Mouse (Mus musculus): ENCODE measurements around the gene Ptms.

DNA sequence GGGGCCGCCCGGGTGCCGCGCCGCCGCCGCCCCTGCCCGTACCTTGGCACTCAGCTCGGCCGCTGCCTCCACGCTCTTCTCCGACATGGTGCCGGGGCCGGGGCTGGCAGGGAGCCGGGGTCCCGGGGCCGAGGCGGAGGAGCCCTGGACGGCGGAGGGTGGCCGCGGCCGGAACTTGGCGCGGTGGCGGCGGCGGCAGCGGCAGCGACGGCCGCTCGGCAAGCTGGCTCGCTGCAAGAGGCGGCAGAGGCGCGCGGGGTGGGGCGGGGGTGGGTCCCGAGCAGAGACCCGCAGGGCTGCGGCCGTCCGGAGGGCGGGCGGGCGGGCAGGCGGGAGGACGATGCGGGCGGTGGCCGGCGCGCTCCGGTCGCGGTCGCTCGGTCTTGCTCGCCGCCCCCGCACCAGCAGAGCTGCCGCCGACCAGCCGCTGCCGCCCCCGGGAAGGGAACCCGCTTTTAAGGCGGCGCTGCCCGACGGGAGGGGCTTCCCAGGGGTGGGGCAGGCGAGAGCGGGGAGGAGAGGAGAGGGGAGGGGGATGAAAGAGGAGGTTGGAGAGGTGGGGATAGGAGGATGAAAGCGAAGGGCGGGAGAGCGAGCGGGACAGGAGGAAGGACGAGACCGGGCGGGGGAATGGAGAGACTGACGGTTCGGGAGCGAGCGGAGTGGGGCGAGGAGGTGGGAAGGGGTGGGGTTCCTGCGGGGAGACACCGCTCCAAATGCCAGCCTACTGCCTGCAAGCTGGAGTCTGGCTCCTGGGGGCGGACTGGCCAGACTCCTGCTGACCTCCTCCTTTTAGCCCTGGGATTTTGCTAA lies 2.2 kb downstream of the Ptms start:
- TF ChIP-seq POLR2A (IDR thresholded peaks at IDR 0.05; ENCODE audit: insufficient read length, low read depth) (peak; percentile 58), MYOG (IDR thresholded peaks at IDR 0.05; ENCODE audit: control insufficient read depth in 1 of 3, insufficient read depth in 1 of 3, insufficient read length in 2 of 3, low read depth in 2 of 3) (no peak), TCF3 (IDR thresholded peaks at IDR 0.05; ENCODE audit: insufficient read length, low read depth) (no peak), USF1 (IDR thresholded peaks at IDR 0.05; ENCODE audit: low read depth) (no peak), E2F4 (IDR thresholded peaks at IDR 0.05; ENCODE audit: insufficient read depth) (no peak), CEBPB (IDR thresholded peaks at IDR 0.05; ENCODE audit: insufficient read depth, poor library complexity, severe bottlenecking) (no peak), MAX (IDR thresholded peaks at IDR 0.05; ENCODE audit: low read depth) (no peak), TCF12 (IDR thresholded peaks at IDR 0.05; ENCODE audit: insufficient read depth, poor library complexity, severe bottlenecking) (no peak), MYOD1 (IDR thresholded peaks at IDR 0.05; ENCODE audit: control insufficient read depth in 1 of 3, insufficient read length in 2 of 3, low read depth in 2 of 3) (no peak)
